12 mouse cellular contexts compared by ENCODE assay signal in the genomic region with DNA sequence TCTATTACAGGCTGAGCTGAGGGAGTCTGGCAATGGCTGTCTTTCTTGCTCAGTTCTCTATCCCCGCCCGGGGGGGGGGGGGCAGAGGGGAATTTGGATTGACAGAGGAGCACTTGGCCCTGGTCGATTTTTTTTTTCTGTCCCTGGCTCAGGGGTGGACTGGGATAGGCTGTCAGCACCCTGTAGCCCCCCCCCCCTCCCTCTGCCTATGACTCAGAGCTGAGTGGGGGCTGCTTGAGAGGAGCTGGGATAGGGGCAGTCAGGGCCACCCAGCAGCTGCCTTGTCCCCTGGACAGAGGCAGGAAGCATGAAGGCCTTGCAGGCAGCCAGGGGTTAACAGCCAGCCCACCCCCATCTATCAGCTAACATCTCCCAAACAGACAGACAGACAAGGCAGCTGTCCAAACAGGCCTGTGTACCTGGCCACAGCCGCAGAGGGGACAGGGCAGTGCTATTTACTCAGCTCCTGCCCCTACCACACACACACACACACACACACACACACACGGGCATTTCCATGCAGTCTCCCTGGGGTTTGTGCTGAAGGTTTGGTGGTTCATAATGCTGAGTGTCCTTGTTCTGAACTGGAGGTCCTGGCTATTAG. TPM values are rescaled to one million over a fixed set of nuclear protein-coding genes. Genes with fewer than 3 reads are reported as not detected.
DNase-seq lines count a peak whose midpoint lies in the region; ATAC-seq and TF ChIP-seq lines count a peak whose summit lies in the region.
"Had no signal": no experiment of that assay in that cellular context is flagged by ENCODE, and none has a peak within 500 bp of the region (broad histone marks: within the 10 kb centered on the region; RNA-seq: fewer than 3 reads in every experiment).

No protein-coding gene starts in this region.

- no peak for TF ChIP-seq EP300 in liver, postnatal 0 days (IDR thresholded peaks at IDR 0.05; ENCODE audit: low read depth)

- peaks cover 63% of the 10 kb centered on the region for H3K4me1 ChIP-seq in hindbrain, embryonic 12.5 days
- peaks cover 7% of the 10 kb centered on the region; the same call in 1 of the 2 replicates for H3K4me1 ChIP-seq in hindbrain, postnatal 0 days (ENCODE audit: insufficient read depth, low read length)
- peaks cover 71% of the 10 kb centered on the region for H3K4me1 ChIP-seq in E14TG2a.4 (replicated peaks; ENCODE audit: low read depth, low read length)
- H3K4me1 ChIP-seq in hindbrain, embryonic 14.5 days (replicated peaks; ENCODE audit: control insufficient read depth, insufficient read depth, low read length): peaks cover 57% of the 10 kb centered on the region
- H3K4me1 ChIP-seq in liver, postnatal 0 days (ENCODE audit: insufficient read depth): peaks cover 8% of the 10 kb centered on the region; the same call in 1 of the 2 replicates

- H3K27me3 ChIP-seq in hindbrain, embryonic 12.5 days: peaks cover 96% of the 10 kb centered on the region
- peaks cover 36% of the 10 kb centered on the region for H3K27me3 ChIP-seq in hindbrain, postnatal 0 days (ENCODE audit: insufficient read depth, low read length)
- H3K27me3 ChIP-seq in E14TG2a.4 (ENCODE audit: insufficient read depth, low read length): peaks cover 99% of the 10 kb centered on the region
- peaks cover 73% of the 10 kb centered on the region for H3K27me3 ChIP-seq in hindbrain, embryonic 14.5 days (ENCODE audit: control insufficient read depth, insufficient read depth, low read length)
- peaks cover 33% of the 10 kb centered on the region for H3K27me3 ChIP-seq in liver, postnatal 0 days (ENCODE audit: insufficient read depth, low read length)

- ATAC-seq in hindbrain, embryonic 12.5 days (ENCODE audit: low FRiP score): no peak
- no peak for ATAC-seq in hindbrain, postnatal 0 days
- ATAC-seq in hindbrain, embryonic 14.5 days (ENCODE audit: low FRiP score): no peak
- peak; percentile 85 for ATAC-seq in liver, postnatal 0 days

- no peak for DNase-seq in hindbrain, postnatal 0 days (ENCODE audit: low spot score)
- no peak for DNase-seq in hindbrain, embryonic 14.5 days (ENCODE audit: low spot score)
- DNase-seq in liver, postnatal 0 days: peak; percentile 73
- DNase-seq in left cerebral cortex, postnatal 25 days (ENCODE audit: low spot score in 2 of 2): no peak
- DNase-seq in right cerebral cortex, postnatal 10 days (ENCODE audit: low spot score in 2 of 2): no peak
- no peak for DNase-seq in cerebellum, adult 9-10 months
- DNase-seq: gastrocnemius, postnatal 25 days; heart, postnatal 36 days; left cerebral cortex, postnatal 4 days had no signal

- 2% methylated on average over 4 of the region's 5 CpGs for WGBS in hindbrain, embryonic 12.5 days
- WGBS in hindbrain, postnatal 0 days: 7% methylated on average over 5 of the region's 5 CpGs
- 2% methylated on average over 5 of the region's 5 CpGs for WGBS in hindbrain, embryonic 14.5 days
- WGBS in liver, postnatal 0 days (ENCODE audit: insufficient replicate concordance): 7% methylated on average over 5 of the region's 5 CpGs

- no peak overlapping the region for H3K4me3 ChIP-seq in hindbrain, embryonic 12.5 days
- no peak overlapping the region for H3K4me3 ChIP-seq in hindbrain, postnatal 0 days (ENCODE audit: low read length)
- H3K4me3 ChIP-seq in E14TG2a.4 (replicated peaks; ENCODE audit: low read length): peak overlapping the region; percentile 29; the same call in 1 of the 2 replicates
- H3K4me3 ChIP-seq in hindbrain, embryonic 14.5 days (replicated peaks; ENCODE audit: low read length): no peak overlapping the region
- H3K4me3 ChIP-seq in liver, postnatal 0 days (ENCODE audit: low read depth, low read length): no peak overlapping the region
- H3K4me3 ChIP-seq: erythroblast, embryonic 14.5 days had no signal

- H3K4me2 ChIP-seq in hindbrain, embryonic 12.5 days (replicated peaks): 0 out of 2 replicates have a peak overlapping the region, but pooled peaks have one; percentile 9
- no peak overlapping the region for H3K4me2 ChIP-seq in hindbrain, postnatal 0 days (ENCODE audit: low read depth, low read length)
- no peak overlapping the region for H3K4me2 ChIP-seq in hindbrain, embryonic 14.5 days (replicated peaks)
- H3K4me2 ChIP-seq in liver, postnatal 0 days (ENCODE audit: low read depth, low read length): no peak overlapping the region

- intact Hi-C loops in left cerebral cortex, postnatal 25 days (cut with DNase I): no loop called here

- no peaks in the 10 kb centered on the region for H3K36me3 ChIP-seq in hindbrain, embryonic 12.5 days
- no peaks in the 10 kb centered on the region for H3K36me3 ChIP-seq in hindbrain, postnatal 0 days (ENCODE audit: insufficient read depth, low read length)
- H3K36me3 ChIP-seq in E14TG2a.4 (ENCODE audit: insufficient read depth, low read length): no peaks in the 10 kb centered on the region
- H3K36me3 ChIP-seq in hindbrain, embryonic 14.5 days (replicated peaks; ENCODE audit: control insufficient read depth, insufficient read depth): no peaks in the 10 kb centered on the region
- H3K36me3 ChIP-seq in liver, postnatal 0 days (replicated peaks; ENCODE audit: insufficient read depth, low read length): no peaks in the 10 kb centered on the region

- peak overlapping the region; percentile 58; the same call in 1 of the 2 replicates for H3K27ac ChIP-seq in hindbrain, embryonic 12.5 days
- no peak overlapping the region for H3K27ac ChIP-seq in hindbrain, postnatal 0 days
- peak overlapping the region; percentile 81 for H3K27ac ChIP-seq in hindbrain, embryonic 14.5 days
- no peak overlapping the region for H3K27ac ChIP-seq in liver, postnatal 0 days (ENCODE audit: low read depth)

- no peaks in the 10 kb centered on the region for H3K9me3 ChIP-seq in hindbrain, embryonic 12.5 days (replicated peaks)
- no peaks in the 10 kb centered on the region for H3K9me3 ChIP-seq in hindbrain, postnatal 0 days (ENCODE audit: low read length)
- peaks cover 24% of the 10 kb centered on the region for H3K9me3 ChIP-seq in E14TG2a.4 (ENCODE audit: low read length)
- no peaks in the 10 kb centered on the region for H3K9me3 ChIP-seq in hindbrain, embryonic 14.5 days (ENCODE audit: control insufficient read depth, low read length)
- no peaks in the 10 kb centered on the region for H3K9me3 ChIP-seq in liver, postnatal 0 days (ENCODE audit: low read length)

- no peak overlapping the region for H3K9ac ChIP-seq in hindbrain, embryonic 12.5 days
- H3K9ac ChIP-seq in hindbrain, postnatal 0 days (replicated peaks; ENCODE audit: low read length): no peak overlapping the region
- H3K9ac ChIP-seq in hindbrain, embryonic 14.5 days: no peak overlapping the region
- no peak overlapping the region for H3K9ac ChIP-seq in liver, postnatal 0 days (replicated peaks)

- TF ChIP-seq CTCF in hindbrain, postnatal 0 days (IDR thresholded peaks at IDR 0.05; ENCODE audit: low read depth): no peak
- no peak for TF ChIP-seq CTCF in E14TG2a.4 (conservative IDR thresholded peaks at IDR 0.05; ENCODE audit: low read length)
- no peak for TF ChIP-seq CTCF in liver, postnatal 0 days (IDR thresholded peaks at IDR 0.05; ENCODE audit: low read depth)

RNA-seq across cellular contexts. Expression of a gene that starts 57.8 kb away (rescaled TPM):
- 5.0 and 5.6 TPM in 2 replicates for polyA plus RNA-seq in hindbrain, embryonic 12.5 days (2016; fragmentation: Nextera tagmentation; extraction: Ambion mirVana)
- 17.3 and 21.1 TPM in 2 replicates for total RNA-seq in hindbrain, postnatal 0 days (2014; rRNA removed)
- polyA plus RNA-seq in hindbrain, postnatal 0 days (2015; fragmentation: Nextera tagmentation; extraction: Ambion mirVana): 2.1 and 2.2 TPM in 2 replicates
- 6.7 and 8.7 TPM in 2 replicates for polyA plus RNA-seq in hindbrain, embryonic 14.5 days (2014; fragmentation: Nextera tagmentation; extraction: Ambion mirVana)
- polyA plus RNA-seq in liver, postnatal 0 days (2015; fragmentation: Nextera tagmentation; extraction: Ambion mirVana): not detected in 2 replicates
- under 1 TPM; 0.18 to 0.32 TPM for total RNA-seq in left cerebral cortex, postnatal 25 days (2021)
- polyA plus RNA-seq: erythroblast, embryonic 14.5 days had no signal

Comparison
In these comparisons a context has a peak if more than half of its experiments do, and no peak if none do; other contexts are left out.
1. H3K27ac ChIP-seq: peak in hindbrain, embryonic 12.5 days (single experiment) and hindbrain, embryonic 14.5 days (single experiment); none in hindbrain, postnatal 0 days (single experiment) and liver, postnatal 0 days (single experiment).